Mouse (Mus musculus) layer of hippocampus, postnatal 10 days (tissue): ENCODE data around the gene Vmn2r24. TPM values are rescaled to one million over a fixed set of nuclear protein-coding genes. Genes with fewer than 3 reads are reported as not detected.
"Not testable (repeated sequence)": the region's sequence is repeated elsewhere in the genome, so short reads cannot be mapped to it uniquely, and the experiment has no call there.

Experiments used
- DNase-seq, 2 experiments: peaks; one replicate each; pipeline ENCODE4 v3.0.0; 2021; ENCODE audit warnings: low spot score in 2 of 2
- long read RNA-seq: library from polyadenylated mRNA; stranded (forward); transcript quantifications from one replicate; pipeline ENCODE4 v2.0.0, GENCODE M21; 2023
- total RNA-seq, 2 experiments: library from RNA; stranded (reverse); gene quantifications; 2 replicates each; pipeline ENCODE4 v1.2.3; 2021

The Vmn2r24 gene
- total RNA-seq: not detected
- long read RNA-seq: 0 reads

DNA sequence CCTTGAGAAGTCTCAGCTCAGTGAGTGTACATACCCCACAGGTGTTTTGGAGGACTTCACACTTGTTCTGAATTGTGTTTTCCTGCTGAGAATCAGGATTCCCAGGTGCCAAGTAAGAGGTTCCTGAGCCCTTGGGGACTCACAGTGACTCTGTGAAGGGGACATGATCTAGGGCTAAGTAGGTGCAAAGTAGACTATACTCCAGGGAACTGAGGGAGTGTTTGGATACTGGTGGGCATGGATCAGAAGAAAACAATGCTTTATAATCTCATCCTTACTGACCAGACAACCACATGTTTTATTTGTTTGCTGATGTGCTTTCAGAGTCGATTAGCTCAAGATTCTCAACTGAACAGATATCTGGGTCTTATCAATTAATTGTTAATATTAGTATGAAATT is at the start of gene Vmn2r24:
TSS of gene Vmn2r24 (plus strand) at position 301 of the 400 bp plus-strand sequence.
- no peak for DNase-seq

DNA sequence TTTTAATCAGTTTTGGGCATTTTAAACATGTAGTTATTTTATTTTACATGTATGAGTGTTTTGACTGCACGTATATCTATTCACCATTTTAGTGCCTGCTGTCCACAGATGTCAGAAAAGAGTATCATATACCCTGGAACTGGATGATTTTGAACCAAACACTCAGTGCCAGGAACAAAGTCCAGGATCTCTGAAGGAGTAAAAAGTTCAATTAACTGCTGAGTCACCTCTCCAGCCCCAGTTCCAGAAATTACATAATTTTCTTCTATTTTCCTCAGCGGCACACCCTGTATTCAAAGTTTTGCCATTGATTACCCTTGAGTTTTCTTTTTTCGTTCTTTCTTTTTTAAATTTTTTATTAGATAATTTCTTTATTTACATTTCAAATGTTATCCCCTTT is 8.6 kb upstream of the Vmn2r24 start:
- no peak for DNase-seq

DNA sequence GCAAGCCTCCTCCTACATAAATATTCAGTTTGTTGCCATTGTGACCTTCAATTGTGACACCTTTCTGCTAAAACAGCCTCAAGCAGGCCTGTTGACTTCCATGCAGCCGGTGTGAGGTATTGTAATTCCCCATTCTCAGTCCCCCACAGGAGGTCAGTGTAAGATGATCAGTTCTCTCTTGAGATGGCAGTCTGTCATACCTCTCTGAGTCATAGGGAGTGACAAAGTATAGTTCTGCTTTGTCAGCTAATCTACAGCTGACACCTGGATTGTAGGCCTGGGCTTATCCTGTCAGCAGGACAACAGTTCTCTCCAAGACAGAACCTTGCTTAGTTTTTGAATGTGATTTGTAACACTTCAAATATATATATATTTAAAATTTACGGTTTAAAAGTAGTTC is 6.2 kb downstream of the Vmn2r24 start:
- DNase-seq: no peak

DNA sequence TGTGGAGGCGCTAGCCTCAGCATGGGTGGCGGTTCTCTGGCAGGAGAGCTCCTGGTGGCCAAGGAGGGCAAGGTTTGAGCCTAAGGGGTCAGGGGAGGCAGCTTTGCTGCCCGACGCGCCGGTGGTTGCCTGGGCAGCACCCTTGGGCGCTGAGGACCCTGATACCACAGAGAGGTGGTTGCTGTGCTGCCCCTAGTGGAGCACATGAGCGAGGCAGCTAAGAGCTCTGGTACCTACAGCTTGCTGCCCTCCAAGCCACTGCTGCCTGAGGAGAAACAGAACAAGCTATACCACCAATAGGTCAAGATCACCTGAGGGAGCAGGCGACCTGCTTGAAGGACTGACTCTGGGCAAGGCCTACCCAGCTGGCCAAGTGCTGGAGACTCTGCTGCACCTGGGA is 15.1 kb downstream of the Vmn2r24 start:
- DNase-seq: no peak

DNA sequence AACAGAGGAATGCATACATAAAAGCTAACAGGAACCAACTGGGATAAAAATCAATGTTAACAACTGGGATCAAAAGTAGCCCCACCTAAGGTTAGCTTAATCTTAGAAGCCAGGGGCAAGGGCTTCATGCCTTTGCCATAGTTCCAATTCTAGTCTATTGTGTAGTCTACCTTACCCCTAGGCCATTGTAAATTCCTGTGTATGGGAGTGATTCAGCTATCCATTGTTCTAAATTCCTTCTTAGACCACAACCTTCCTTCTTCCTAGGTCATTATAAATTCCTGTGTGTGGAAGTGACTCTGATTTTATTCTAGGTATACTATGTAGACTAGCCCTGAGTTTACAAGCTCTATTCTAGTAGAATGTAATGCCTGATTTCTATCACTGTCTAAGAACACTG is 31.6 kb downstream of the Vmn2r24 start:
- DNase-seq: not testable (repeated sequence)

DNA sequence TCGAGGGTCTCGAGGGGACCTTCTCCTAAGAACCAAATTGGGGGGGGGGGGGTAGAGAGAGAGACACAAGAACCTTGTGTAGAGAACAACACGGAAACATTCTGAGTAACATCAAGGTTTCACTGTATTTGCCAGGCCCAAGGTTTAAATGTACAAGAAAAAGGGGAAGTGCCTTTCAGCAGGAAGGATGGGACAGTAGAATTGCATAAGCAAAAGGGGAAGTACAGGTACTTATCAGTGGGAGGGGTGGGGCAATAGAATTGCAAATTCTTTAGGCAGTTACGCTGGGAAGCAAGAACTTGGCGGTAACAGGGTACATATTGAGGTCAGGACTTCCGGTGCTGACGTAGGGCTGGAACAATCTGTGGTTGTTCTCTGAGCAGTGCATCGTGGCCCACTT is 41.3 kb downstream of the Vmn2r24 start:
- DNase-seq: no peak

DNA sequence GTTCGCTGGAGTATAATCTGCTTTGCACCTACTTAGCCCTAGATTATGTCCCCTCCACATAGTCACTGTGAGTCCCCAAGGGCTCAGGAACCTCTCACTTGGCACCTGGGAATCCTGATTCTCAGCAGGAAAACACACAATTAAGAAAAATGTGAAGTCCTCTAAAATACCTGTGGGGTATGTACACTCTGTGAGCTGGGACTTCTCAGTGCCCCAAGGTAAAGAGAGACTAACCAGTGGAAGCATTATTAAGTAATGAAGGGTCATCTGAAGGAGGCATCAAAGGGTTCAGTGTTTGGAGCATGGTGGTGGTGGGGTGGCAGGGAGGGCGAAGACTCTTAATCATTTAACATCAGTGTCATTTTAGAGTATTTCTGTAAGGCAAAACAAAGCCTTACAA is 74.7 kb downstream of the Vmn2r24 start, which contains the start of gene Vmn2r25:
TSS of gene Vmn2r25 (minus strand) at position 101 of the 400 bp plus-strand sequence.
- not testable (repeated sequence) for DNase-seq

Other genes starting within 250 kb of the Vmn2r24 start
- not detected for gene Vmn2r21, start 245.5 kb upstream of the Vmn2r24 start, total RNA-seq
- not detected for gene Vmn2r22, start 128.2 kb upstream of the Vmn2r24 start, total RNA-seq
- gene Vmn2r23, start 76.2 kb upstream of the Vmn2r24 start, total RNA-seq: not detected
- not detected for gene Vmn2r25, start 74.6 kb downstream of the Vmn2r24 start, total RNA-seq
- gene Vmn2r26, start 245.7 kb downstream of the Vmn2r24 start, total RNA-seq: under 1 TPM in 1 of 2 experiments, not detected in 1; 0.07 TPM